Mouse (Mus musculus) Muller cell, postnatal 12 days (primary cell): ENCODE measurements around the gene Mfsd12.

Source experiments
- DNase-seq: peaks from one replicate; pipeline ENCODE4 v3.0.0-alpha.2; 2015; ENCODE audit errors: inconsistent ontology term

Gene Mfsd12

DNA sequence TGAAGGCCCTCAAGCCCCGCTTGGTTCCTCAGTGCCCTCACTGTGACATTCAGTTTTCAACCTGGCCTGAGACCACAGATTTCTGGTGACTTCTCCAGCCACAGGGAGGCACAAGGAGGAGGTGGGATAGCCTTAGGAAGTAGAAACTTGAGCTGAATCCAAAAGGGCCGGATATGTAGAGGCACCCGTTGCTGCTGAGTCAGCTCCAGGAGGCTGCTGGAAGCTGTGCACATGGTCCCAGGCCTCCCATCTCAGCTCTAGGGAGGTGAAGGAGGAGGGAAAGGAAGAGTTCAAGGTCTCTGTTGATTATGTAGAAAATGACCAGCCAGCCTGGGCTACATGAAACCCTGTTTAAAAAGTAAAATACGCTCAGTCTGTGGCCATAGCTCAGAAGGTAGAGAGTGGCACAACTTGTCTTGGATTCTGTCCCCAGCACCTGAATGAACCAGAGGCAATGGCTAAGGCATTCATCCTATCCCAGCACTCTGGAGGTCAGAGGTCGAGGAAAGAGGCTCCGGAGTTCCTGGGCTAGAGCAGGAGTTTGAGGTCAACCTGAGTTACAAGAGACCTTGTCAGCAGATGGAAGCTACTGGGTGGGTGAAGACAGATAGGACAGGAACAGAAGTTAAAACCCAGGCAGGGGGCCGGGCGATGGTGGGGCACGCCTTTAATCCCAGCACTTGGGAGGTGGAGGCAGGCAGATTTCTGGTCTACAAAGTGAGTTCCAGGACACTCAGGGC is 2.4 kb upstream of the Mfsd12 start:
- no peak for DNase-seq

DNA sequence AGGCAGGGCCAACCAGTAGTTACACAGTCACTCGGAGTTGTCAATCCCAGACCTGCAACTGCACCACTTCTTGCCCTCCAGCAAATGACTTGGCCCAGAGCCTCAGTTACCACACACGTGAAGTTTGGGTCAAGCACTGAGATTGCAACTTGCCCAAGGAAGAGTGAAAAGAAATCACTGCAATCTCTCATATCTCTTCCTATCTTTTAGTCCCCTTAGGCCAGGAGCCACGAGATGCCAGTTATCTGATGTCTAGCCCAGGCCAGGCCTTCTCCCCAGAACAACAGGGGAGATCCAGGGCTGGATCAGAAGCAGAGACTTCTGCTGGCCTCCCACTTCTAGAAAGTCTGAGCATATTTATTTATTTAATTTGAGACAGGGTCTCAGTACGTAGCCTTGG is 1.8 kb upstream of the Mfsd12 start:
- no peak for DNase-seq

- DNase-seq = peak; percentile 81
These were observed 820 bp upstream of the Mfsd12 start for GRCm38 (mm10) chr10:81356352-81356990.

GRCm38 (mm10) chr10:81358209-81358608 is 918 bp downstream of the Mfsd12 start:
- DNase-seq = peak; percentile 88

DNA sequence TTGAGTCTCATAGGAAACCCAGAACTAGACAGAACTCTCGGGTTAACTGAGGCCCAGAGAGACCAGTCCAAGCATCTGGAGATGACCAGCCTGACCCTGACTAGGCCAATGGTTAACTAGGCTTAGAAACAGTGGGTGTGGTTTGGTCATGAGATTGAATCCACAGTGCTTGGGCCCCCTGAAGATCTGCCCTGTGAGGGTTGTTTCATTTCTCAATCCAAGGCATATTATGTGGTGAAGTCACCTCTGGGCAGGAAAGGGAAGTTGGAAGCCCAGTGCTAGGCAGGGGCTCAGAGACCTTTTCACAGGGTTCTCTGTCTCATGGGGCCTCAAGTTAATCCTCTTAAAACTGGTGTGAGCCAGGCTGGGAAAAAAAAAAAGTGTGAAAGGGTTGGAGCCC is 1.6 kb downstream of the Mfsd12 start:
- no peak for DNase-seq

- no peak for DNase-seq
These were observed 3.4 kb downstream of the Mfsd12 start for GRCm38 (mm10) chr10:81360721-81361120.

GRCm38 (mm10) chr10:81362336-81362949 is 5.2 kb downstream of the Mfsd12 start:
- no peak for DNase-seq

GRCm38 (mm10) chr10:81363436-81364346 is 6.4 kb downstream of the Mfsd12 start:
- no peak for DNase-seq

DNA sequence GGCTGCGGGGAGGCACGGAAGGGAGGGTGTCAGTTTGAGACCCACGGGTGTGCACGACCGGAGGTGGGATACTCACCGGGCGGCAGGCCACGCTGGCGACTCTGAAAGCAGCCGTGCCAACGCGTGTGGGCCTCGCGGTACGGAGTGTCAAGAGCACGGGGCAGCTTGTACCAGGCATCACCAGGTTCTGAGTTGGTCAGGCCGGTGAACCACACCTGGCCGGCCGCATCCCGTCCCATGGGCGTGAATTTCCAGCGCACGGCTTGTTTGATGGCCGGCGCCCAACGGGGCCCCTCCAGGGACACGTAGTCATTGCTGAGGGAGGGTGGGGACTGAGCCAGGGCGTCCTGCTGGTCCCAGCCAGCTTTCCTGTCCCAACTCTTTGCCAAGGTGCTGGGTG is 7.4 kb downstream of the Mfsd12 start:
- DNase-seq = no peak

- no peak for DNase-seq
These were observed 7.8 kb downstream of the Mfsd12 start for GRCm38 (mm10) chr10:81365073-81365472.

DNA sequence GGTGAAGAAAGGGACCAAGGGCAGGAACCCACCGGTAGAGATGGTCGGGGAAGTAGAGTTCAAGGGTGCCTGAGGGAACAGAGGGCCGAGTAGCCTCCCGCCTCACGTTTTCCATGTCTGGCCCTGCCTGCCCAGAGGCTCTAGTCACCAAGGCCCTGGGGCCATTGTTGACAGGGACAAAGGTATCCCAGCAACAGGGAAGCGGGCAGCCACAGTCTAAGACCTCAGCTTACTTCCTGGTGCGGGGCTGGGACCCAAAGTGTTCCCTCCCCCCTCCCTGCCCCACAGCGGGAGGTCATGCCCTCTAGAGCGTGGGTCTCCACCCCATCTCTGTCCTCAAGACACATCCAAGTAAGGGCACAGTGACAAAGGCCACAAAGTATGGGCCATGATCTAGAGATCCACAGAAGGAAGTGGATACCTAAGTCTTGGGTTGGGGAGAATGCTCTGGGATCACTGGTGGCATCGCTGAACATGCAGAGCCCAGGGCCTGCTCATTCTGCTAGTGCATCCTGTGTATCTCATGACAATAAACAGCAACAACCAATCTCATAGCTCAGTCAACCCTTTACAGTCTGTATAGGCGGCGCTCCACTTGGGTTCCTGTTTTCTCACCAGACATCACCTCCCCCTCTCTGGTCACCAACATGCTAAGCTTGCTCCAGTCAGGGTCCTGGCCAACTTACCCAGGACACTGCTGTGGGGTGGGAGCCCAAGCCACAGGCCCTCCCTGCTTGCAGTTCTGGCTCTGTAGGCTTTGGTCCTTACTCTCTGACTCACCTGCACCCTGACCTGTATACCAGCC is 8.6 kb downstream of the Mfsd12 start, which contains the start of gene 4930404N11Rik:
TSS of gene 4930404N11Rik (minus strand) at position 145 of the 805 bp plus-strand sequence.
- no peak for DNase-seq

GRCm38 (mm10) chr10:81366477-81367206 is 9.4 kb downstream of the Mfsd12 start:
- DNase-seq = no peak

GRCm38 (mm10) chr10:81367207-81367495 is 9.9 kb downstream of the Mfsd12 start:
- no peak for DNase-seq

- DNase-seq = no peak
These were observed 18.0 kb downstream of the Mfsd12 start for GRCm38 (mm10) chr10:81375322-81375721.

- no peak for DNase-seq
These were observed 19.5 kb downstream of the Mfsd12 start for GRCm38 (mm10) chr10:81376561-81377361.

GRCm38 (mm10) chr10:81377362-81377664 is 20.0 kb downstream of the Mfsd12 start:
- DNase-seq = no peak

- no peak for DNase-seq
These were observed 20.7 kb downstream of the Mfsd12 start, which contains the start of gene Fzr1 for GRCm38 (mm10) chr10:81377793-81378552. Gene Fzr1, minus strand, starts transcription at chr10:81378516.

GRCm38 (mm10) chr10:81378553-81379182 is 21.4 kb downstream of the Mfsd12 start:
- DNase-seq = peak; percentile 100

DNA sequence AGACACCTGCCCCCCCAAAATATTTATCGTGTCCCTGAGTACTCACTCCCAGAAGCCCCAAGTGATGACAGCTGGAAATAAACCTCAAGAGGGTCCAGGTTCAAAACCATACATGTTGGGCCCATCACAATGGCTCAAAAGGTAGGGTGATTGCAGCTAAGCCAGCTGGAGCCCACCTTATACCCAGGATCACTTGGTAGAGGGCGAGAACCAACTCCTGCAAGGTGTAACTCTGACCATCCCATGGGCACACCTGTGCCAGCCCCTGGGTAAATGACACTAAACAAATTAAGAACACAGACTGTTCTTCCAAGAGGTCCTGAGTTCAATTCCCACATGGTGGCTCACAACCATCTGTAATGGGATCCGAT is 21.9 kb downstream of the Mfsd12 start:
- DNase-seq = no peak
